Mouse (Mus musculus) embryonic facial prominence, embryonic 14.5 days (tissue): ENCODE results near the gene Ppm1e. TPM values are rescaled to one million over a fixed set of nuclear protein-coding genes. Genes with fewer than 3 reads are reported as not detected.

Source experiments
- ATAC-seq: fragments of 200-750 bp; cut with Nextera tagmentation; 2 replicates; pipeline ENCODE4 v1.8.0; 2017; ENCODE audit warnings: low read depth, moderate number of reproducible peaks, moderate TSS enrichment
- DNase-seq: peaks from one replicate; pipeline ENCODE4 v3.0.0-alpha.2; 2015; ENCODE audit warnings: low spot score
- H3K27ac ChIP-seq: fragments of 300-500 bp; sonication (generic); replicated peaks from 2 replicates; pipeline ENCODE4 v1.5.1; 2014; ENCODE audit warnings: low read depth, mild to moderate bottlenecking, low read length, moderate library complexity
- H3K27me3 ChIP-seq: fragments of 300-500 bp; sonication (generic); replicated peaks from 2 replicates; pipeline ENCODE4 v1.6.1; 2014; ENCODE audit warnings: low read length; ENCODE audit not compliant: control insufficient read depth, insufficient read depth
- H3K36me3 ChIP-seq: fragments of 300-500 bp; sonication (generic); 2 replicates; pipeline ENCODE4 v1.6.1; 2014; ENCODE audit warnings: low read length, mixed read lengths; ENCODE audit not compliant: control insufficient read depth, insufficient read depth
- H3K4me1 ChIP-seq: fragments of 300-500 bp; sonication (generic); 2 replicates; pipeline ENCODE4 v1.6.1; 2014; ENCODE audit warnings: antibody characterized with exemption, low read length; ENCODE audit not compliant: control insufficient read depth, insufficient read depth
- H3K4me2 ChIP-seq: fragments of 300-500 bp; sonication (generic); 2 replicates; pipeline ENCODE4 v1.6.1; 2014; ENCODE audit warnings: low read depth, mild to moderate bottlenecking, low read length, moderate library complexity, mixed read lengths
- H3K4me3 ChIP-seq: fragments of 300-500 bp; sonication (generic); 2 replicates; pipeline ENCODE4 v1.5.1; 2014; ENCODE audit warnings: low read depth, mild to moderate bottlenecking, low read length
- H3K9ac ChIP-seq: fragments of 300-500 bp; sonication (generic); 2 replicates; pipeline ENCODE4 v1.6.1; 2014; ENCODE audit warnings: low read depth, mild to moderate bottlenecking, low read length, moderate library complexity, mixed read lengths
- H3K9me3 ChIP-seq: fragments of 300-500 bp; sonication (generic); 2 replicates; pipeline ENCODE4 v1.6.1; 2016; ENCODE audit warnings: low read length; ENCODE audit not compliant: control insufficient read depth
- WGBS: fragments of 180-500 bp; shearing (Covaris S2); extraction: QIAGEN DNeasy Blood & Tissue Kit; methylation state at CpG from one replicate; pipeline ENCODE4 v1.1.7; 2014; 5-methylcytosine and 5-hydroxymethylcytosine counted together
- polyA plus RNA-seq: library from polyadenylated mRNA; unstranded; fragments of >200 nt; fragmentation: Nextera tagmentation; extraction: Ambion mirVana; gene quantifications from 2 replicates; pipeline ENCODE4 v1.2.1, GENCODE M21; 2014

The Ppm1e gene
- polyA plus RNA-seq, 1 experiment from 2014 or later: 6.6 TPM

DNA sequence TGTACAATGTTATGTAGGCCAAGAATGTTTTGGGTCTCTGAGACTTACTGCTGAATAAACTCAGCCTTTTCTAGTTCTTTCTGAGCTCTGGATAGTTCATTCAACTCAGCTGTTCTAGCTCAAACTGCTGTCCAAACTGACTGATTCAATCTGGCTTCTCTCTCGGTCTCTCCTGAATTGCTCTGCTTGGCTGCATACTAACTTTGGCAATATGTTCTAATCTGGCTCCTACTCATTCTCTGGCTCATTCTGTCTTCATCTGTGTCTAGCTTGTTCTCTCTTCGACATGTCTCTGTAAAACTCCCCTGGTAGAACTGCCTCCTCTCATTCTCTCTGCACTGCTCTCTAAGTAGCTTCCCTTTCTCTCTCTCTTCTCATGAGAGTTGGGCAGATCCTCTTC is 72.6 kb downstream of the Ppm1e start:
- H3K27ac ChIP-seq: no peak overlapping the region
- H3K27me3 ChIP-seq: no peaks in the 10 kb centered on the region
- DNase-seq: no peak
- no peaks in the 10 kb centered on the region for H3K4me1 ChIP-seq
- 84% methylated on average over 2 of the region's 2 CpGs for WGBS
- ATAC-seq: no peak
- no peaks in the 10 kb centered on the region for H3K36me3 ChIP-seq
- no peak overlapping the region for H3K9ac ChIP-seq
- H3K9me3 ChIP-seq: no peaks in the 10 kb centered on the region
- no peak overlapping the region for H3K4me3 ChIP-seq
- H3K4me2 ChIP-seq: no peak overlapping the region

GRCm38 (mm10) chr11:87281907-87282475 is 76.8 kb downstream of the Ppm1e start:
- H3K4me2 ChIP-seq: no peak overlapping the region
- H3K27me3 ChIP-seq: no peaks in the 10 kb centered on the region
- no peak for ATAC-seq
- 67% methylated on average over 7 of the region's 7 CpGs for WGBS
- no peaks in the 10 kb centered on the region for H3K9me3 ChIP-seq
- H3K4me1 ChIP-seq: no peaks in the 10 kb centered on the region
- peak; percentile 13 for DNase-seq
- H3K36me3 ChIP-seq: no peaks in the 10 kb centered on the region
- no peak overlapping the region for H3K9ac ChIP-seq
- H3K4me3 ChIP-seq: no peak overlapping the region
- H3K27ac ChIP-seq: no peak overlapping the region

DNA sequence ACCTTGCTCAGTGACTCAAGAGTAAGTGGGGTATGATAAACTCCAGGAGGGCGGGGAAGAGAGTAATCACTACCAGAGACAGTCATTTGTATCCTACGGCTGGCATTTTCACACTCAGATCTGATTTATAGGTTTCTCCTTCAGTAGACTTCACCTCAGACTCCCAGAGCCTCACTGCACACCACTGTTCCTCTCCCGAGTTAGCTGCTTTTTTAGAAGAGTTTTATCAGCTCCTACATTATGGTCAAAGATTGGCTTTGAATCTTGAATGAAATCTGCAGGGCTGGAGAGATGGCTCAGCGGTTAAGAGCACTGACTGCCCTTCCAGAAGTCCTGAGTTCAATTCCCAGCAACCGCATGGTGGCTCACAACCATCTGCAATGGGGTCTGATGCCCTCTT is 79.4 kb downstream of the Ppm1e start:
- H3K4me2 ChIP-seq: no peak overlapping the region
- DNase-seq (no peak), ATAC-seq (no peak)
- 70% methylated on average over 5 of the region's 5 CpGs for WGBS
- no peak overlapping the region for H3K27ac ChIP-seq
- H3K9ac ChIP-seq: no peak overlapping the region
- no peaks in the 10 kb centered on the region for H3K9me3 ChIP-seq
- H3K27me3 ChIP-seq: no peaks in the 10 kb centered on the region
- H3K4me1 ChIP-seq: no peaks in the 10 kb centered on the region
- H3K4me3 ChIP-seq: no peak overlapping the region
- H3K36me3 ChIP-seq: no peaks in the 10 kb centered on the region

DNA sequence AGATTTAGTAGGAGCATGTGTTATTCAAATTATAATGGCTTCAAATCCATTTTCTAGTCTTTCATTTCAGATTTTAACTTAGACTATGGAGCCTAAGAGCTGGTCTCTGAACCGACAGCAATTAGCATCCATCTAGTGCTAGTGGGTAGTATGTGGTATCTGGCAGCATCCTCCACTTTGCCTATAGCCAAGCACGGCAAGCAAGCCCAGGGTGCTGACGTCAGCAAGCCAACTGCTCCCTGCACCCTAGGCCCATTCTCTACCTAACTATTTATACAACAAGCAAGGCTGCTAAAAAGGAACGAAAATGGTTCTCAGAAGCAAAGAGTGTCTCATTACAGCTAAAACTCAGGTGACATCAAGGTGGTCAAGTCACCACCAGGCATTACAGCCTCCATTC is 80.0 kb downstream of the Ppm1e start:
- H3K27ac ChIP-seq: no peak overlapping the region
- WGBS: 72% methylated on average over 4 of the region's 4 CpGs
- no peak for DNase-seq

DNA sequence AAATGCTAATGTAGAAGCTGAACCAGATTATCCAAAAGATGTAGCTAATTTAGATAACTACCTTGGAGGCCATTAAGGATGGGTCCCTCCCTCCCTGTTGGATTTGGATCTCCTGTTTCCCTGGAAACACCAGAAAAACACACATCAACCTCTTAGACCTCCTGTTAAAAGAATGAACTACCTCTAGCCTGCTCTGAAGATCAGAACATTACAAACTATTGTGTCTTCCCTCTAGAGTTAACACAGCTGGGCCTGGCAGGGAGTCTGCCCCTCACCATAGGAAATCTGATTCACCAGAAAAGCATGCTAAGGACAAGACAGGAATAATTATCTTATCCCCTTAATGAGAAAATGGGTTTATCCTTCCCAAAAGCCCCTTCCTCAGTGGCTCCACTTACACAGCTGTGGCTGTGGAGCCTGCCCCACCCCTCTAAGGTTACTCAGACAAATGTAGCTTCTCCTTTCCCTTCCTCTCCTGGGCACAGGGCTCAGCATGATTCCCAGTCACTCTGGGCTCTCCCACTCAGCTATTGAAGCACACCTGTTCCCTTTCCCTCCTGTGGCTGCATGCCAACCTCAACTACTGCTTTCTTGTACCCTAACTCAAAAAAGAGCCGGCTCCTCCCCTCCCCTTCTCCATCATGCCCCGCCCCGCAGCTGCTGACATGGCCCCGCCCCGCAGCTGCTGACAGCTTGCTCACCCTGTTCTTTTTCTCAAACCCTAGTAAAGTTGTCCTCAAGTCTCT is 82.4 kb downstream of the Ppm1e start:
- H3K4me1 ChIP-seq: no peaks in the 10 kb centered on the region
- 4% methylated on average over 5 of the region's 5 CpGs for WGBS
- H3K4me3 ChIP-seq: no peak overlapping the region
- no peaks in the 10 kb centered on the region for H3K36me3 ChIP-seq
- ATAC-seq (peak; percentile 92), DNase-seq (peak; percentile 89)
- H3K27ac ChIP-seq: no peak overlapping the region; the same call in 1 of the 2 replicates
- no peak overlapping the region for H3K9ac ChIP-seq
- H3K9me3 ChIP-seq: 0 out of 2 replicates have a peak, but pooled peaks cover 3% of the 10 kb centered on the region
- no peaks in the 10 kb centered on the region for H3K27me3 ChIP-seq
- no peak overlapping the region for H3K4me2 ChIP-seq

More for the DNA sequence above, 80.0 kb downstream of the Ppm1e start:
- Histone ChIP-seq H3K9me3 (no peaks in the 10 kb centered on the region), H3K9ac (no peak overlapping the region), H3K4me2 (no peak overlapping the region), H3K27me3 (no peaks in the 10 kb centered on the region), H3K4me1 (no peaks in the 10 kb centered on the region), H3K4me3 (no peak overlapping the region), H3K36me3 (no peaks in the 10 kb centered on the region)
- ATAC-seq: no peak

DNA sequence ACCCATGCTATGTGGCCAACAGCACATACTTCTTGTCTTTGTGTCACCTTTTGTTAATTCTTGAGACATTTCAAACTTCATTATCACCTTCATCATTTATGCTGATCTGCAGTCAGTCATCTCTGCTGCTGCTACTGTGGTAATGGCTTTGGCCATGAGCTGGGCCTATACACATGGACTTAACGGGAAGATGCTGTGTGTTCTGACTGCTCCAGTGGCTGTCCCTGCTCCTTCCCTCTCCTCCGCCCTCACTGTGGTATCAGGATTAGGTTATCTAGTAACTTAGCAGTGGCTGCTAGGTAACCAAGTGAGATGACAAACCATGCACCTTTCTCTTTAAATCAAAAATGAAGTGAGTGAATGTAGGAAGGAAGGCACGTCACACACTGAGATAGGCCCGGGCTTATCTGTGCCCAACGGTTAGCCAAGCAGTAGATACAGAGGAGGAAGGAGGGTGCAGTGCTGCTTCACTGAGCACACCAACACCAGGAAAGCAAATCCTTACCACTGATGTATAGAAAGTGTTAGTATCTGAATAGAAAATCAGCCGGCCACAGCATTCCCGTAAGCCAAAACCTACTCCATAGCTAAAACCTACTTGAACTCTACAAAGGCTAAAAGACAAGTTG is 83.3 kb downstream of the Ppm1e start:
- H3K4me1 ChIP-seq: no peaks in the 10 kb centered on the region
- no peak overlapping the region for H3K9ac ChIP-seq
- 0 out of 2 replicates have a peak, but pooled peaks cover 3% of the 10 kb centered on the region for H3K9me3 ChIP-seq
- H3K27ac ChIP-seq: no peak overlapping the region
- H3K4me2 ChIP-seq: no peak overlapping the region
- no peaks in the 10 kb centered on the region for H3K36me3 ChIP-seq
- DNase-seq (no peak), ATAC-seq (no peak)
- no peak overlapping the region for H3K4me3 ChIP-seq
- no peaks in the 10 kb centered on the region for H3K27me3 ChIP-seq
- WGBS: 89% methylated on average over 7 of the region's 7 CpGs

- 89% methylated on average over 5 of the region's 5 CpGs for WGBS
- Histone ChIP-seq H3K9ac (no peak overlapping the region), H3K27me3 (no peaks in the 10 kb centered on the region), H3K36me3 (no peaks in the 10 kb centered on the region), H3K4me3 (no peak overlapping the region), H3K9me3 (0 out of 2 replicates have a peak, but pooled peaks cover 3% of the 10 kb centered on the region), H3K27ac (no peak overlapping the region), H3K4me2 (no peak overlapping the region), H3K4me1 (no peaks in the 10 kb centered on the region)
- DNase-seq (no peak), ATAC-seq (no peak)
Measured at GRCm38 (mm10) chr11:87272725-87273124, 86.1 kb downstream of the Ppm1e start.

DNA sequence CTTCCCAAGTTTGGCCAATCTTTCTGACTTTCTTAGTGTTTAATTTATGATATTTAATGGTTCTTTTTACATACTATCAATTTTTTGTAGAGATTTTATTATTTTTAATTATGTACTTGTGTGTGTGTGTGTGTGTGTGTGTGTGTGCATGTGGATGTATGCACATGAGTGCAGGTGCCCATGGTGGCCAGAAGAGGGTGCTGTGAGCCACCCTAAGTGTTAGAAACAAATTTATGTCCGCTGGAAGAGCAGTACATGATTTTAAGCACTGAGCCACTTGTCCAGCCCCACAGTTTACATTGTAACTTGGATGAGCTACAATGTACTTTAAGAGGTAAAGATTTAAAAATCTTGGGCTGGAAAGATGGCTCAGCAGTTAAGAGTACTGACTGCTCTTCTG is 87.3 kb downstream of the Ppm1e start:
- 84% methylated on average over 1 of the region's 1 CpGs for WGBS
- H3K27ac ChIP-seq: peak overlapping the region; percentile 39; the same call in 1 of the 2 replicates
- no peak for ATAC-seq

More for the DNA sequence above, 87.3 kb downstream of the Ppm1e start:
- no peaks in the 10 kb centered on the region for H3K4me1 ChIP-seq
- H3K4me3 ChIP-seq: no peak overlapping the region
- H3K27me3 ChIP-seq: no peaks in the 10 kb centered on the region
- H3K36me3 ChIP-seq: no peaks in the 10 kb centered on the region
- no peak for DNase-seq
- H3K9ac ChIP-seq: no peak overlapping the region
- no peak overlapping the region for H3K4me2 ChIP-seq
- H3K9me3 ChIP-seq: 0 out of 2 replicates have a peak, but pooled peaks cover 3% of the 10 kb centered on the region
